Mouse (Mus musculus): ENCODE measurements around the gene Tsacc.

Tsacc gene

DNA sequence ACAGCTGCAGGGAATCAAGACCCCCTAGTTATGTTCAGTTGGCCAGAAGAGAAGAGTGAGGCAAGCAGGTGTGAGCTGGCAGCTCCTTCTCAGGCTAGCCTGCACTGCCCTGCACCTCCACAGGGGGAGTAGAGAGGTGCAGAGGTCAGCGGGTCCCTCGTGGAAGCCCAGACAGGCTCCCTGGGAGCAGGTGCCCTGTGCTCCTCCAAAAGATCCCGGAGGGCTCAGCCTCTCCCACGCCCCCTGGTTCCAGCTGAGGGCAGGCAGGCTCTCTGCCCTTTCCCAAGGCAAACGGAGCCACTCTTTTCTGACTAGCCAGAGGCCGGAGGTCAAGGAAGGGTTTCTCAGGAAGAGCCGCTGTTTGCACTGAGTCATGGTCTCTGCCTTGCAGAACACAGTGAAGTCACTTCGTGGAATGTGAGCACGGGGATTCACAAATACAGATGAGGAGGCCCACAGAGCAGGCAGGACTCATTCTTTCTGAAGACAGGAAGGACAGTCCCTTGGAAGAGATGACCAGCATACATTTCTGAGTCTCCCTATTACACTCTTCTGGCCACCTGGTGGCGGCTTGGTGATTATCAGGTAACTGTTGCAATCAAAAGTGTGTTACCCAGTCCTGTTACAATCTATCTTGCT lies 59.1 kb downstream of the Tsacc start:
- peak; percentile 71 to 82 for DNase-seq

GRCm38 (mm10) chr3:88237161-88237555 lies 59.6 kb downstream of the Tsacc start:
- peak; percentile 9 to 22 for DNase-seq

- peak; percentile 11 to 32 for DNase-seq
Observed at GRCm38 (mm10) chr3:88235616-88236015, 61.2 kb downstream of the Tsacc start.

- peak; percentile 67 to 81 for DNase-seq
Observed at GRCm38 (mm10) chr3:88235216-88235615, 61.6 kb downstream of the Tsacc start.

DNA sequence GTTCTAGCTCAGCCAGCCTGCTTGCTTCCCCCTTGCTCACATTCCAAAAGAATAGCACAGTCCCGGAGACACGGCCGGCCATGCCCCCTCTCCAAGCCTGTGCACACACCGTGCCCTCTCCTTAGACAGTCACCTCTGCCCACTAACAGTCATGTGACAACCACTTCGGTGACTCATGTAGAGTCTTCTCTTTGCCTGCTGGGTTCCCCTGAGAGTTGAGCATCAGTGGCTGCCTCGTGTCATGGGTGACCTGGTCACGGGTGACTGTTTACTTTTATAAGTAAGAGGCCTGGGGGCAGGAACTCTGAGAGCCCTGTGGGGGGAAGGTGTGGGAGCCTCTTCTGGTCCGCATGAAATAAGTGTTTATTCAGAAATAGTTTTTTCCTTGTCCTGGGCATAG lies 62.8 kb downstream of the Tsacc start:
- DNase-seq = peak; percentile 16 to 19

DNA sequence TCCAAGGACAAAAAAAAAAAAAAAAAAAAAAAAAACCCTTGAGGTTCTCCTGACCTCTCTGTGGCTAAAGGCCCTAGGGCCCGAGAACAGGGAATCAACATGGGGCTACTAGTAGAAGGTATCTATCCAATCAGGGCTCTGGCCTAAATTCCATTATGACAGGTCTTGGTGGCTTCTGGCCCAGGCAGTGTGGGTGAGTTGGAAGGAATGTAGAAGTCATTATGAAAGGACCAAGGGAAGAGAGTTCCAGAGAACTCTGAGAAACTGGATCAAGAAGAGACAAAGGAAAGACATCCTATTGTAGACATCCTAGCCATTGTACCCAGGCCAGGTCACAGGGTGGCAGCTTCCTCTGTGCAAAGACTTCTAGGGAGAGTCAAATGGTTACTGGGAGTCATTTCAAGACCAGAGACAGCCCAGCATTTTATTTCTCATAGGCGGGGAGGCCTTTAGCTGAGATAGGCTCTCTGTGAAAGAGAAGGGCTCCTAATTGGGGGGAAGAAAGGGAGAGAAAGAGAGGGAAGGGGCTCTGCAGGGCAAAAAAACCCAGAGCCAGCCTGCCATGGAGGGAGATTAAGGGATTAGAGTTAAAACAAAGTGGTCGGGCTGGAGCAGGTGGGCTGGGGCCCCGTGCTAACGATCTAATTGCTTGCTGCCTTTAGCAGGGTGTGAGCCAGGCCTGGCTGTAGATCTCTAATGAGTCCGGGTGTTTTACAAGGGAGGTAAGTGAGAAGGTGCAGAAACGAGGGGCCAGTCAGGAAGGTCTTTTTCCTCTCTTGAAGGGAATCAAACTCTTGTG lies 63.7 kb downstream of the Tsacc start:
- peak; percentile 36 to 54 for DNase-seq
